Mouse (Mus musculus): ENCODE data around the gene Cenpv. TPM values are rescaled to one million over a fixed set of nuclear protein-coding genes. Genes with fewer than 3 reads are reported as not detected.
A peak's percentile ranks its signal among the peaks of the same experiment; 100 is the strongest.

Cenpv gene
- total RNA-seq, 1 experiment = 66.5 TPM

DNA sequence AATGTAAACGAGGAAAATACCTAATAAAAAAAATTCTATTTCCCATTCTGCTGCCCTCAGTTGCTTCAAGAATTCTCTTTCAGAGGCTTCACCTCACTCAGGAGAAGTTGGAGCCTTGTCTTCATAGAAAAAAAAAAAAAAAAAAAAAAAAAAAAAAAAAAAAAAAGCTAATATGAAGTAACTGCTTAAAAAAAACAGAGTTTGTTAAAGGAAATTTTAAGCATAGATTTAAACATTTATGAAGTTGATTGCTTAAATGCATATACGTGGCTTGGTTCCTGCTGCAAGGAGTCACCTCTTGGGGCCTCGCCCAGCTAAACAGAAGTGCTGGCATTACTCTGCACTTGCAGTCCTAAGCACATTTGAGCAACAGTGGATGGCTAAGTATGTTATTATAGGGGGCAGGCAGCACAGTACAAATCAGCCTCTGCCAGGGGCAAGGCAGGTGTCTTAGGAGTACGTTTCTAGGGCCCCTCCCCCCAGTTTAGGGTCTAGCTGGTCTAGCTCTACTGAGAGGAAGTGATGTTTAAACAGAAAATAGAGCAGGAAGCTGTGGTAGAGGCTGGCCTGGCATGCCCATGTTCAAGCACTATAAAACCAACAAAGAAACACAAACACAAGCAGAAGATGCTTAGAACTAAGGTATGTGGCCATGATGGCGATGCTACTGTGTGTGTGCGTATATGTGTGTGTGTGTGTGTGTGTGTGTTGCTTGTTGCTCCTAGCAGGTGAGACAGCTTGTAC is 35.1 kb upstream of the Cenpv start, which contains the start of gene Trpv2:
TSS of gene Trpv2 (plus strand) at position 528 of the 744 bp plus-strand sequence.
- TF ChIP-seq HCFC1 (IDR thresholded peaks at IDR 0.05; ENCODE audit: borderline replicate concordance, insufficient read depth, low read length) (no peak), ZNF384 (IDR thresholded peaks at IDR 0.05; ENCODE audit: low read depth, low read length) (0 out of 2 replicates have a peak, but pooled peaks have one; percentile 24), MAFK (IDR thresholded peaks at IDR 0.05; ENCODE audit: insufficient read depth, low read depth, low read length) (no peak)
- no peak for DNase-seq (ENCODE audit: low read depth, low spot score)
- Histone ChIP-seq H3K4me1 (ENCODE audit: control insufficient read depth in 2 of 2, insufficient read depth in 2 of 2, low read length in 2 of 2, poor library complexity in 1 of 2) (peaks cover 0 to 11% of the 10 kb centered on the region in 2 experiments; a peak in 2 of 4 replicates), H3K9me3 (ENCODE audit: control insufficient read depth, insufficient read depth, low read depth, low read length) (no peaks in the 10 kb centered on the region), H3K4me3 (ENCODE audit: insufficient read depth in 1 of 2, low read depth in 1 of 2, low read length in 2 of 2, poor library complexity in 1 of 2, severe bottlenecking in 1 of 2) (peak within 1 kb of the TSS in 1 of 2 experiments; percentile 68; a peak in 2 of 4 replicates), H3K9ac (ENCODE audit: insufficient read depth, low read depth, low read length, poor library complexity, severe bottlenecking) (no peak within 1 kb of the TSS), H3K36me3 (ENCODE audit: control insufficient read depth, insufficient read depth, low read length, poor library complexity, severe bottlenecking) (no peaks in the 10 kb centered on the region), H3K27ac (ENCODE audit: insufficient read depth, low read depth, low read length, poor library complexity, severe bottlenecking) (no peak within 1 kb of the TSS)
- in situ Hi-C loops (cut with MboI; ENCODE audit: low sequenced_read_pairs in 2 of 2, unreplicated experiment in 2 of 2) = no loop called here

DNA sequence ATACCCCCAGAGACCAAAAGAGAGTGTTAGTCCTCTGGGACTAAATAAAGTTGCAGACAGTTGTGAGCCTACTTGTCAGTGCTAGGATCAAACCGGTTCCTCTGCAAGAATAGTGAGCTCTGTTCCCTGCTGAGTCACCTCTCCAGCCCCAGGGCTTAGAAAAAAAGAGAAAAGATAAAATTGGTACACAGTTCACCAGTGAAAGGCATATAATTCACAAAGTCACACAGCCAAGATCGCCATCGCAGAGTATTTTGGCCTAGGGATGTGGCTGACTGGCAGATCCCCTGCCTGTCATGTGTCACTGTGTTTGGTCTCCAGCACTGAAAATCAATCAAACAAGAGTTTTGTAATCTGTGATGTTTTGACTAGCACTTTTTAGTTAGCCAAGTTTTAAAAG is 29.2 kb upstream of the Cenpv start:
- in situ Hi-C loops (cut with MboI; ENCODE audit: low sequenced_read_pairs in 2 of 2, unreplicated experiment in 2 of 2) = no loop called here

DNA sequence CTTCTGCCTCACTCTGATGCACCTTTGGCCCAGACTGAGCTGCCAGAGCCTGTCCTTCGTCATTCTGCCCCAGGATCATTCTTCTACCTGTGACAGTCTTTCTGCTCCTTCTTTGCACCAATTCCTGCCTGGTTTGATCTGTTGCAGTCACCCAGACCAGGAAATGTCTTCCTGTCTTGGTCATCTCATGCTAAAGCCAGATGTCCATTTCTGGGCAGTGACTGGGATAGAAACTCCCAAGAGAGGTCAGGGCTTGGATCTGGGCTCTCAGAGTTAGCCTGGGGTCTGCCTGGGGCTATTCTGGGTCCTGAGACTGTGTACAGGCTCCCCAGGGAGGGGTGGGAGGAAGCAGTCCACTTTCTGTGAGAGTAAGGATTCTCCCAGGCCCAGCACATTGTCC is 27.1 kb upstream of the Cenpv start:
- in situ Hi-C loops (cut with MboI; ENCODE audit: low sequenced_read_pairs in 2 of 2, unreplicated experiment in 2 of 2) = no loop called here
- no peaks in the 10 kb centered on the region for H3K9me3 ChIP-seq (ENCODE audit: control insufficient read depth, insufficient read depth, low read depth, low read length)
- no peak overlapping the region for H3K9ac ChIP-seq (ENCODE audit: insufficient read depth, low read depth, low read length, poor library complexity, severe bottlenecking)
- DNase-seq (ENCODE audit: low read depth, low spot score) = no peak
- TF ChIP-seq HCFC1 (IDR thresholded peaks at IDR 0.05; ENCODE audit: borderline replicate concordance, insufficient read depth, low read length) = no peak
- TF ChIP-seq CHD2 (IDR thresholded peaks at IDR 0.05; ENCODE audit: low read depth, low read length) = no peak
- TF ChIP-seq ZNF384 (IDR thresholded peaks at IDR 0.05; ENCODE audit: low read depth, low read length) = no peak
- no peaks in the 10 kb centered on the region for H3K36me3 ChIP-seq (ENCODE audit: control insufficient read depth, insufficient read depth, low read length, poor library complexity, severe bottlenecking)
- peaks cover 0 to 4% of the 10 kb centered on the region in 2 experiments; a peak in 1 of 4 replicates for H3K4me1 ChIP-seq (ENCODE audit: control insufficient read depth in 2 of 2, insufficient read depth in 2 of 2, low read length in 2 of 2, poor library complexity in 1 of 2)
- H3K4me3 ChIP-seq (ENCODE audit: insufficient read depth in 1 of 2, low read depth in 1 of 2, low read length in 2 of 2, poor library complexity in 1 of 2, severe bottlenecking in 1 of 2) = no peak overlapping the region
- no peak overlapping the region for H3K27ac ChIP-seq (ENCODE audit: insufficient read depth, low read depth, low read length, poor library complexity, severe bottlenecking)

More for the DNA sequence above, 29.2 kb upstream of the Cenpv start:
- no peak overlapping the region for H3K9ac ChIP-seq (ENCODE audit: insufficient read depth, low read depth, low read length, poor library complexity, severe bottlenecking)
- H3K36me3 ChIP-seq (ENCODE audit: control insufficient read depth, insufficient read depth, low read length, poor library complexity, severe bottlenecking) = no peaks in the 10 kb centered on the region
- H3K4me3 ChIP-seq (ENCODE audit: insufficient read depth in 1 of 2, low read depth in 1 of 2, low read length in 2 of 2, poor library complexity in 1 of 2, severe bottlenecking in 1 of 2) = no peak overlapping the region
- H3K27ac ChIP-seq (ENCODE audit: insufficient read depth, low read depth, low read length, poor library complexity, severe bottlenecking) = no peak overlapping the region
- DNase-seq (ENCODE audit: low read depth, low spot score) = no peak
- TF ChIP-seq ZNF384 (IDR thresholded peaks at IDR 0.05; ENCODE audit: low read depth, low read length) (no peak), CHD2 (IDR thresholded peaks at IDR 0.05; ENCODE audit: low read depth, low read length) (no peak), MAFK (IDR thresholded peaks at IDR 0.05; ENCODE audit: insufficient read depth, low read depth, low read length) (no peak), HCFC1 (IDR thresholded peaks at IDR 0.05; ENCODE audit: borderline replicate concordance, insufficient read depth, low read length) (no peak), ZC3H11A (IDR thresholded peaks at IDR 0.05; ENCODE audit: borderline replicate concordance, low read depth, low read length) (no peak)
- H3K9me3 ChIP-seq (ENCODE audit: control insufficient read depth, insufficient read depth, low read depth, low read length) = no peaks in the 10 kb centered on the region
- peaks cover 0 to 4% of the 10 kb centered on the region in 2 experiments; a peak in 1 of 4 replicates for H3K4me1 ChIP-seq (ENCODE audit: control insufficient read depth in 2 of 2, insufficient read depth in 2 of 2, low read length in 2 of 2, poor library complexity in 1 of 2)

DNA sequence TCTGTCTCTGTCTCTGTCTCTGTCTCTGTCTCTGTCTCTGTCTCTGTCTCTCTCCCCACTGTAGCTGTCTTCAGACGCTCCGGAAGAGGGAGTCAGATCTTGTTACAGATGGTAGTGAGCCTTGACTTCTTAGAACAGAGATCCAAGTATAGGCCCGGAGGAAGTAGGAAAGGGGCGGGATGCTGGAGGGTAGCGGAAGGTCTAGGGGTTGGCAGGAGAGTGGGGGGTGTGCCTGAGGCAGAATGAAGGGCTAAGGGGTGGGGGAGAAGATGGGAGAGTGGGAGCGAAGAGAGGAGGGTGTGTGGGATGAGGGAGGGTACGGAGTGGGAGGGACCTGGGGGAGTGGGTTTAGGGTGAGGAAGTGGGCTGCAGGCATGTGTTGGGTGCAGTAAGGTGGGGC is 26.7 kb upstream of the Cenpv start:
- H3K27ac ChIP-seq (ENCODE audit: insufficient read depth, low read depth, low read length, poor library complexity, severe bottlenecking) = no peak overlapping the region
- no peaks in the 10 kb centered on the region for H3K36me3 ChIP-seq (ENCODE audit: control insufficient read depth, insufficient read depth, low read length, poor library complexity, severe bottlenecking)
- no peak overlapping the region for H3K4me3 ChIP-seq (ENCODE audit: insufficient read depth in 1 of 2, low read depth in 1 of 2, low read length in 2 of 2, poor library complexity in 1 of 2, severe bottlenecking in 1 of 2)
- H3K4me1 ChIP-seq (ENCODE audit: control insufficient read depth in 2 of 2, insufficient read depth in 2 of 2, low read length in 2 of 2, poor library complexity in 1 of 2) = peaks cover 0 to 4% of the 10 kb centered on the region in 2 experiments; a peak in 1 of 4 replicates
- H3K9me3 ChIP-seq (ENCODE audit: control insufficient read depth, insufficient read depth, low read depth, low read length) = no peaks in the 10 kb centered on the region
- no peak for DNase-seq (ENCODE audit: low read depth, low spot score)
- in situ Hi-C loops (cut with MboI; ENCODE audit: low sequenced_read_pairs in 2 of 2, unreplicated experiment in 2 of 2) = no loop called here
- TF ChIP-seq ZC3H11A (IDR thresholded peaks at IDR 0.05; ENCODE audit: borderline replicate concordance, low read depth, low read length) (no peak), CHD2 (IDR thresholded peaks at IDR 0.05; ENCODE audit: low read depth, low read length) (no peak), HCFC1 (IDR thresholded peaks at IDR 0.05; ENCODE audit: borderline replicate concordance, insufficient read depth, low read length) (no peak), ZNF384 (IDR thresholded peaks at IDR 0.05; ENCODE audit: low read depth, low read length) (no peak), MAFK (IDR thresholded peaks at IDR 0.05; ENCODE audit: insufficient read depth, low read depth, low read length) (no peak)
- H3K9ac ChIP-seq (ENCODE audit: insufficient read depth, low read depth, low read length, poor library complexity, severe bottlenecking) = no peak overlapping the region
